Mouse (Mus musculus): ENCODE measurements around the gene Slc6a16.

The Slc6a16 gene

DNA sequence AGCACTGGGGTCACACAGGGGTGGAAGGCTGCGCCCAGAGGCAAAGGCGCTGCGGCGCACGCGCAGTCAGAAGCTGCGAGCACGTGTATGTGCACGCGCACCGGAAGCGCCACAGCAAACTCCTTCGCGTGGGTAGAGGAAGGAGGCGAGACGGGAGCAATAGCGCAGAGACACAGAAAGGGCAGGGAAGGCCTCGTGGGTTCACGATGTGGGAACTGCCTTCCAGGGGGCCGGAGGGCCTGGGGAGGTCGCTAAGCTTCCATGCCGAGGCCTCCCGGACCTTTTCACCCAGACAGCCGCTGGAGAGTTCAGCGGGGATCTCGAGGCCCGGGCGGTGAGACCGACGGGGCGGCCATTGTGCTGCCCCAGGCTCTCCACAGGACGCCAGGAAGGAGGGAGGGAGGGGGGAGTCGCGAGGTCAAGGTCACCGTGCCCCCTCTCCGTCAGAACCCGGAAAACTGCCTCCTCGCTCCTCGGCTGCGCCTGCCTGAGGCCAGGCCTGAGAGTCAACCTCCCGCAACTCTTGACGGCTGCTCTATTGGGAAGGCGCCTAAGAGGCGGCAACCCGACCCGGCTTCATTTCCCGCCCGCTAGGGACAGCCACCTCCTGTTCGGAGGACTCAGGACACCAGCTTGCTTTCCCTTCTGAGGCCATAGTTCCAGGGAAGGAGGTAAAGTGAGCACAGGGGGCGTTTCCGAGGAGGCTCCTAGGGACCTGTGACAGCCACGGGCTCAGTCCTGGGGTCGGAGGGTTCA, at the start of gene Slc6a16:
Gene Slc6a16 (plus strand): TSS at position 453 of the 756 bp plus-strand sequence.
- no peak for DNase-seq (ENCODE audit: low spot score in 2 of 2)

DNA sequence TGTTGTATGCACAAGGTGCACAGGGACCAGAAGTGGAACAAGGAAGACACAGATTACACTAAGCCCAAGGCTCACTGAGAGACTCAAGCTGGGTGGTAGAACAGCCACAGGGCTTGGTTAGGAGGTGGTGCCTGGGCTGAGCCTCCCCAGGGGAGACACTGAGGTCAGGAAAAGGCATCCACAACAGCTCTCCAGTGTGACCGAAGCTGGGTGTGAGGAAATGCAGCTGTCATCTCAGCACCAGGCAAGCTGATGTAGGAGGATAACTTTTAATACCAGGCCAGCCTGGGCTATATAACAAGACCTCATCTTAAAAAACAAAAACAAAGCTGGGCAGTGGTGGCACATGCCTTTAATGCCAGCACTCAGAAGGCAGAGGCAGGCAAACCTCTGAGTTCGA, 49.7 kb upstream of the Slc6a16 start:
- no peak for DNase-seq (ENCODE audit: low spot score in 2 of 2)

DNA sequence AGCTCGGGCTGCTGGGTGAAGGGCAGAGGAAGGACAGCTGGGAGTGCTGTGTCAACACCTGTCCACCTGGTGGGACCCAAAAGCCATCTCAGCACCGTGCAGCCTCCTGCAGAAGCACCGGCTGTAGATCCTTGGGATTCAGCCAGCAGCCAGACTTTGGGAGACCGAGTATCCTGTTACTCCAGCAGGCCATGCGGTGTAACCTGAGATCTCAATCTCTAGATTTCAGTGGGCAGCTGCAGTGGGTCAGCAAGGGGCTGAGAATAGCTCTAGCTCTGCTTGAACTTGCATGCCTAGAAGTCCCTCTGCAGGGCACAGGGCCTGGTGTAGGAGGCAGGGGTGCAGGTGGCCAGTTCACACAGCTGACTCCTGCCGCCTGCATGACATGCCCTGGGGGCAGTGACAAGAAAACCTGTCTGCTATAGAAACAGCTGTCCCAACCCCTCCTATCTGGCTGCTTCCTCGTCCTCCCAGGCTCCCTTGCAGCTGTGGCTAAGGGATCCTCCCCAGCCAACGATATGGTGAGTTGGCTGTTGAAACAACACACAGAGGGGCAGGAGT, 49.0 kb upstream of the Slc6a16 start:
- no peak for DNase-seq (ENCODE audit: low spot score in 2 of 2)

DNA sequence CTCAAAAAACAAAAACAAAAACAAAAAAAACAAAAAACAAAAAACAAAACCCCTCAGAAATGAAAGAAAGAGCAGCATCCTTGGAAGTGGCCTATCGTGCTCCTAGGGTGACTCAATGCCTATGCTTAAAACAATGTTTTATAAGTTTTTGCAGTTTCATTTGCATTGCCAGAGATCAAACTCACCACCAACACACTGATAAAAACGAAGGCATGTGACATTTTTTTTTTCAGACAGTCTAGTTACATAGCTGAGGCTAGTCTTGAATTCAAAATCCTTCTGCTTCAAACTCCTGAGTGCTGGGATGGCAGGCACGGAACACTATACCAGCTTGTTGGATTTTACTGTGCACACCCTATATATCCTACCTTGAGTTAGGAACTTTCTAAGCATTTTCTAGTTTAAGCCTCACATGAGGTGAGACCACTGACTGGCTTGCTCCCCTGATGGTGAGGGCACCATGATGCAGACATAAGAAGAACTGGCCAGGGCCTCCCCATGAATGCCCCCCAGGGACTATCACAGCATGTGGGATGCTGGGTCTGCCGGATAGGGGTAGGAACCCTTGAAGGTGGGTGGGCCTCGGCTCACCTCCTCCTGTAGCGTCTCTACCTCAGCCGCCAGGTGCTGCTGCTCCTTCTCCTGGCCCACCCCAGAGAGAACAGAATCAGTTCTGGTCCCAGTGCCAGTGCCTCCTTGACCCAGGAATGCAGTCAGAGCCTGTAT, 48.1 kb upstream of the Slc6a16 start:
- no peak for DNase-seq (ENCODE audit: low spot score in 2 of 2)

DNA sequence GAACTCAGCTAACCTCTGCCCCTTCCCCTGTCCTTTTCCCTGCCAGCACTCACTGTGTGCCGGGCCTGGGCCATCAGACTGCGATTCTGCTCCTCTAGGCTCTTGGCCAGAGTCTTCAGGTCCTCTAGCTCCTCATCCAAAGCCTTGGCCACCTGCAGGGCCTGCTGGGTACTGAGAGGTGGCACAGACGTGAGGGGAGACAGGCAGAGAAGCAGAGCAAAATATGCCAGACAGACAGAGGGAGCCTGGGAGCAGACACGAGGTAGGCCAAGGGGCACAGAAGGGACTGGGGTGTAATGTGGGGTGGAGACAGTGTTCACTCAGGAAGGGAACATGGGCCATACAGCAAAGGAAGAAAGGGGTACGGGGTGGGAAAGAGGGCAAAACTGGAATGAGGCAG, 47.5 kb upstream of the Slc6a16 start:
- no peak for DNase-seq (ENCODE audit: low spot score in 2 of 2)

DNA sequence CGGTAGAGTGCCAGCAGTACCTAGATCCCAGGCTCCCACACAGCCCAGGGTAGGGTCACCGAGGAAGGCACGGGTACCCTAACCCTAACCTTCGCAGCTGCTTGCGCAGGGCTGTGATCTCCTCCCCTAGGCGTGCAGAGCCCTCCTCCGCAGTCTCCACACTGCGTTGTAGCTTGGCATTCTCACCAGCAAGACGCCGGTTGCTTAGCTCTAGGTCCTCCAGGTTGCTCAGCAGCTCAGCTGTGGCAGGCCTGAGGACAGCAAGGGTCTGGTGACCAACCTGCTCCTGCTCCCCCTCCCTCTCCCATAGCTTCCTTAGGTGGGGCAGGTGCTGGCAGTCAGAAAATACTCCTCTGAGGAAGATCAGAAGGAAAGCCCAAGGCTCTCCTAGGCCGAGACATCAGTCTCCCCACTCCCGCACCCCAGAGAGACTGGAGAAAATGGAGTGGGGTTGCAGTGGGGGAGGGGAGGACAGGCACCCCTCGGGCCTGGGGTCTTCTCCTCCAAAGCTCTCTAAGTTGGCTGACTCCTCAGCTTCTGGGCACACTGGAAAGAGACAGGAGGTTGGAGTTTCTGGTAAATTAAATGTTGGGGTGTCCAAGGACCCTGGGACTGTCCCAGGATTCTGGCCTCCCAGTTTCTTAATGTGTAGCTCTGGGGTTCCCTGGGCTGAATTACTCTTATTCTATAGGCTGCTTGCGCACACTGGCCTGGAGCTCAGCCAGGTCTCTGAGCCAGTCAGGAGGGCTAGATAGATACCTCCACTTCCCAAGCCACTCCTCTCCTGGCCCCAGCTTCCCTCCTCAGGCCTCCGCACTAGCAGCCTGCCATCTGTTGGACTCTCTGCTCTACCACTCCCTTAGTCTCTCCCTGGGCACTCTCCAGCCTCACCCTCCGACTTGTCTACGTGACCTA, 46.8 kb upstream of the Slc6a16 start:
- DNase-seq (ENCODE audit: low spot score in 2 of 2) = no peak

DNA sequence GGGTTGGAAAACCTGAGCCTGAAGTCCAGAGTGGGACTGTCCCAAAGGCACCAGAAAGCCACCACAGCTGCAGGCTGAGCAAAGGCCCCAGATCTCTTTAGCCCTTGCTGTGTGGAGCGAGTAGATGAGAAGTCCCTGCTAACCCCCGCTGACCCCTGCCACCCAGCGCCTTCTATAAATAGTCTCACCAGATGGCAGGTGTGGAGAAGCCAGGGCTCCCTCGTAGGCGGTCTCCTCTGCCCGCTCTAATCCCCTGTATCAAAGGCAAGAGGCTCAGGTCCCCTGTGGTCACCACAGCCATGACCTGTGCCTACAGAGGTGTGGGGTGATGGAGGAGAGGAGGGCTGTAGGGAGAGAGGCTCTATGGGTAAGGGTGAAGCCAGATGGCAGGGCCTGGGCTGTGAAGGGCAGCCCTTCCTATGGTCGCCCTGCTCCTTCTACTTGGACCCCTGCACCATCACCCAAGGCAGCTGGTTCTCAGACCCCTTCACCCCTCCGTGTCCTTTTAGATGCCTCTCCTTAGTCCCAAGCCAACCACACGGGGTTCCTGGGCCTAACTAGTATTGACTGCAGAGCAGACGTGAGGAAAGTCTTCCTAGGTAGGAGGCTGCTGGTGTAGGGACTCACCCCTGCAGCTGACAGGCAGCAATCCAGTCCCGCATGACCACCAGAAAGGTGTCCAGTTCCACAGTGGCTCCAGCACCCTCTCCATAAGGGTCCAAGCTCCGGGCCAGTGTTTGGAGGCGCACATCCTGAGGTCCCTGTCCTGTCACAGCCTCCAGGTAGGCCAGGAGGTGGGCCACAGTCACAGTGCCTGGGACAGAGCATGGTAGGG, 45.3 kb upstream of the Slc6a16 start:
- DNase-seq (ENCODE audit: low spot score in 2 of 2) = no peak

DNA sequence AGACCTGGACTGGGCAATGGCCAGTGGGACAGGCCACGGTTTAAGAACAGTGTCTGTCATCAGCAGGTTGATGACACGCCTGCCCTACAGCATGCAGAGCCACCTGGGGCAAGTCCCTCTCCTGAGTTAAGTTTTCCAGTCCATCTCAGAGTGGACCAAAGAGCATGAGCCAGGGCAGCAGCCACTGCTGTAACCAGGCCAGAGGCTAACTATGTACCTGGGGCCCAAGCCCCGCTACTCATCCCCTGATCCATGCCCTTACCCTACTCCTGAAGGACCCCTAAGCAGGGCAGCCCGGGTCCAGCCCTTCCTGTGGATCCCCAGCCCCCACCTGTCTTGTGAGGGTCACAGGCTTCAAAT, 44.7 kb upstream of the Slc6a16 start:
- DNase-seq (ENCODE audit: low spot score in 2 of 2) = no peak

DNA sequence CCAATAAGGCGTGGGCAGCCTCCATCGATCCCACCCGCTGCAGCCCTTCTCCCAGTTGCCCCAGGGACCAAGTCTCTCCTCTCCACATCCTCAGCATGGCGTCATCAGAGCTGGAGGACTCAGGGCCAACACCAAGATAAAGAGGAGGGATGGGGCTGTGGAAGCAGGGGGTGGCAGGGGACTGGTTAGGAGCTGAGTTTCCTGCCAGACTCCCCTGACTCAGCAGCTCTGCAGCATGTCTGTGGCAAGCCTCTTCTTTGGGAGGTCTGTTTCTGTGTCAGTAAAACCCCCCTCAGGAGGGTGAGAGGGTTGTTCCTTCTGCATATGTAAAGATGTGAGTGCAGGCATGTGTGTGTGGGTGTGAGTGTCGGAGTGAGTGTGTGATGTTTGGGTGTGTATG, 43.9 kb upstream of the Slc6a16 start:
- no peak for DNase-seq (ENCODE audit: low spot score in 2 of 2)

DNA sequence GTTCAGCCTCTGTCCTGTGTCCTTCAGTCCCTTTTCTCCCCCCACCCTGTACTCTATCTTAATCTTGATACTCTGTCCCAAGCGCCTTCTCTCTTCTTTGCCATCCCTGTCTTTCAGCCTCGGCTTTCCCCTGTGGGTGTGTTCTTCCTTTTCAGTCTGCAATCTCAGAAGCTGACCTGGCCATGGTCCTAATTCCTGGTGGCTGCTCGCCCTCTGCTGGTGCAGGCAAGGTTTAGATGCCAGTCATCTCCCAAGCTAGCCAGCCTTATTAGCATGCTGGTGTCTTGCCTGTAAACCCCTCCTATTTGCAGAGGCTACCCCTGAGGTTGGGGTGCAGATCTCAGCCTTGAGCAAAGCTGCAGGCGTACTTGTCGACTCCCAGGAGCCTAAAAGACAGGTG, 42.5 kb upstream of the Slc6a16 start:
- DNase-seq (ENCODE audit: low spot score in 2 of 2) = no peak

DNA sequence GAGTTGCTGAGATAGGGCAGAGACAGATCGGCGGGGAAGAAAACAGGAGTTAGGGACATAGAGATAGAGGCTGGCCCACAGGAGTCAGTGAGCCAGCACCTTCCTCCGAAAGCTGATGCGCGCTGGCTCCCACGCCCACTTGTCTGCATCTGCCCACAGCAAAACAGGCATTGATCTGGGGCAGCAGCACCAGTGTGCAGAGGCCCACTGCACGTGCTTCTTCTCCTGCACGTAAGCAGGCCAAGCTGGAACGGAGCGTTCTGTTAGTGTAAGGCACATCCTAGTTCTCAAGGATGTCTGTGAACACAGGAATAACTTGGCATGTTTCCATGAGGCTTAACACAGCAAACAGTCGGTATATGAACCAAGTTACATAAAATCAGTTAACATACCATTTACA, 41.9 kb upstream of the Slc6a16 start:
- no peak for DNase-seq (ENCODE audit: low spot score in 2 of 2)

DNA sequence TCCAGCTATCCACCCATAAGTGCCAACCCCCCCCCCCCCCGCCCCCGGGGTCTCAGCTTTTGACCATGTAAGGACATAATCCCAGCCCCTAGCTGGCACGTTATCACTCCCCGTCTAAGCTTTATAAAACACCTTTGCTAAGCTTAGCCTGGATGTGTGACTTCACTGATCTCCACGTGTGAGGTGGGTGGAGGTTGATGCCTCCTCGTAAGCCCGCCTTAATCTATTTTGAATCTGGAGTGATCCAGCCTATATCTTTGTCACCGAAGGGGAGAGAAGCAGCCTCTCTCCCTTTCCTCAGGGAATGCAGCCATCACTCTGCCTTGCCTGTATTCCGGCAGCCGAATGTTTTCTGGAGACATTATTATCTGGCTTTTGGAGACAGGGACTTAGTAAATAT, 38.2 kb upstream of the Slc6a16 start:
- no peak for DNase-seq (ENCODE audit: low spot score in 2 of 2)

DNA sequence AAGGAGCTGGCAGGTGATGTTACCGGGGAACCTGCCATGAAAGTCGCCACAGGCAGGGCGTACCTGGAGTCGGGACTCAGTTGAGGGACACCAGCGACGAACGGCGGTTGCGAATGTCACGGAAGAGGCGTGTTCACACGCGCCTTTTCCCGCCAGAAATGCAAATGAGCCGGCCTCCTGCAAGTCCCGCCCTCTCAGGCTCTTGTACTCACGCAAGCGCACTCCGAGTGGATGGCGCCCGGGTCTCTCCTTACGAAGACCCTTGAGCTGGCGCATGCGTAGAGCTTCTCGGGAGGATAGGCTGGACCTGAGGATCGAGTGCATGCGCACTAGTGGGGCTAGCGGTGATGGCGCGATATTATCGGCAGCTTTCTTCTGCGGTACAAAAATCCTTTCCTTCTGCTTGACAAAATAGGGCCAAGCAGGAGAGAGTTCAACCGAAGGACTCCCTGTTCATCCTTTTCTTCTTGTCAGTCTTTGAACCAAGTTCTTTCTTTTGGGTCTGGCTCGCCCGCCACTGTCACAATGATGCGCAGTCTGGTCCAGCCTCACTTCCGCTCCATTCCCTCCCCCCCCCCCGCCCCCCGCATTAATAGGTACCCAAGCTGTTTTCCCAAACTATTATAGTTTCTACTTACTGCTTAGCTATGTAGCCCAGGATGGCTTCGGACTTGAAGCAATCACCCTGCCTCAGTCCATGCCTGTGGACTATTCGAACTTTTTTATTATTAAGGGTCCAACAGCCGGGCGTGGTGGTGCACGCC, 36.3 kb upstream of the Slc6a16 start, which contains the start of gene Ccdc155:
Gene Ccdc155 (minus strand): TSS at position 513 of the 764 bp plus-strand sequence.
- DNase-seq (ENCODE audit: low spot score in 2 of 2) = peak; percentile 91 to 92

DNA sequence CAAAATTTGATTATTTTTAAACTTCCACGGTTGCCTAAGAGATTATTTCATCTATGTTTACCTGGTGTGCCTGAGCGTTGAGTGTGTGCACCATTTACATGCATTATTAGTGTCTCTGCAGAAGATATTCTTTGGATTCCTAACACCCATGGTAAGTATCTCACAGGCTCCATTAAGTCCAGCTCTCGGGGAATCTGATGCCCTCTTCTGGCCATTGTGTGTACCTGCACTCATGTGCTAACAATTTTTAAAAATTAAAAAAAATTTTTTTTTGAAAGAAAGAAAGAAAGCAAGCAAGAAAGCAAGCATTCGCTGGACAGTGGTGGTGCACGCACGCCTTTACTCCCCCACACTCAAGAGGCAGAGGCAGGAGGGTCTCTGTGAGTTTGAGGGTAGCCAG, 32.6 kb upstream of the Slc6a16 start:
- DNase-seq (ENCODE audit: low spot score in 2 of 2) = no peak

DNA sequence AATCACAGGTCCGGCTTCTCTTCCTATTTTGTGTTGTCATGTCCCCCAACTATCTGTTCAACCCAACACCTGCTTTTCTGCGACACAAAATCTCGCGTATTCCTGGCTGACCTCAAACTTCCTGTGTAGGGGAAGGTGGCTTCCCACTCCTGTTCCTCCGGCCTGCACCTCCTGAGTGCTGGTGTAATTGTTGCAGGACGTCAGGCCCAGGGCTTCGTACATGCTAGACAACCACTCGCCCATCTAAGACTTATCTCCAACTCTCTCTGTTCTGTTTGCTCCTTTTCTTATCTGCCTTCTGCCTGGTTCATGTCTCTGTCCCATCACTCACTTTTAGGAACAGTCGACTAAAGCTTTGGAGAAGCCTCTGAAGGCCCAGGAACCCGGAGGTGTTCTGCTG, 29.8 kb upstream of the Slc6a16 start:
- DNase-seq (ENCODE audit: low spot score in 2 of 2) = no peak

DNA sequence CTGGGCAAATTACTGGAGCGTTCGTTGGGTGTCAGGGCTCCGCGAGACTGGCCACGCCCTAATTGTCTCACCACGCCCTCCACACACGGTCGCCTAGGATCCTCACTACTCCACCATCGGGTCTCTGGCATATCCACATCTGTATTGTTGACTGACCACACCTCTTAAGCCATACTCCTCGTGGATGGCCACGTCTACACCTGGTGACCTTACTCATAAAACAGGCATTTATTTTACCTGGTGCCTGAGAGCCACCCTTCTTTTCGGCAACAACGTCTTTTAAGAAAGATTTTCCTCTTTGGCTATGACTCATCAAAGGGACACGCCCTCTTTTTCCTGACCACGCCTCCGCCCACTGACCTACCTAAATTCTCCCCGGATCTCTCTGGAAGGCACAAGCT, 29.0 kb upstream of the Slc6a16 start, which contains the start of gene Dkkl1:
Gene Dkkl1 (minus strand): TSS at position 297 of the 401 bp plus-strand sequence.
- no peak for DNase-seq (ENCODE audit: low spot score in 2 of 2)

DNA sequence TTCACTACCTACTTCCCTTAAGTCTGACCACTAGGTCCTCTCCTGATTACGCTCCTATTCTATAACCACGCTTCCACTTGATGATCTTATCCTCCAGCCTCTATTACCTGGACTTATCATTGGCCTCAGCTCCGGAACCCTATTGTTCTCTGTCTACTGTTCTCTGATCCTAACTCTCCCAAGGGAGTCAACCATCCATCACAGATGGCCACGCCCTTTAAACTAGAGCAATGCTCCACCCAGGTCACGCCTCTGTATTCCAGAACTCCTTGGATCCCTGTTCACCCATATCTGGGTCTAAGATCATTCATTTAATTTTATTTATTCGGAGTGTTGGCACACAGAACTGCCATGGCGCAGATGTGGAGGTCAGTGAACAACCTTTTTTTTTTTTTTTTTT, 28.5 kb upstream of the Slc6a16 start:
- DNase-seq (ENCODE audit: low spot score in 2 of 2) = no peak

DNA sequence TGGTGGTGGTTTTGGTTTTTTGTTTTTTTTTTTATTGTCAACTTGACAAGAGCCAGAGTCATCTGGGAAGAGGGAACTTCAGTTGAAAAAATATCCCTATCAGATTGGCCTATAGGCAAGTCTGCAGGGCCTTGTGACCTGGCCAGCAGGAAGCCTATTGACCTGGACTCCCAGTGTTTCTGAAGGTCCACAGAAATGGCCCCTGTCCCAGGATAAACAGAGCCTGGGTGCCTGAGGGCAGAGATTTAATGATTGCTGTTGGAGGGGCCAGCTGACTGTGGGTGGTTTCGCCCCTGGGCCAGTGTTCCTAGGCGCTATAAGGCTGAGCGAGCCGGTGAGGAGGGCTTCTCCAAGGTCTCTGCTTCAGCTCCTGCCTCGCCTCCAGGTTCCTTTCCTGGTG, 27.2 kb upstream of the Slc6a16 start:
- no peak for DNase-seq (ENCODE audit: low spot score in 2 of 2)

DNA sequence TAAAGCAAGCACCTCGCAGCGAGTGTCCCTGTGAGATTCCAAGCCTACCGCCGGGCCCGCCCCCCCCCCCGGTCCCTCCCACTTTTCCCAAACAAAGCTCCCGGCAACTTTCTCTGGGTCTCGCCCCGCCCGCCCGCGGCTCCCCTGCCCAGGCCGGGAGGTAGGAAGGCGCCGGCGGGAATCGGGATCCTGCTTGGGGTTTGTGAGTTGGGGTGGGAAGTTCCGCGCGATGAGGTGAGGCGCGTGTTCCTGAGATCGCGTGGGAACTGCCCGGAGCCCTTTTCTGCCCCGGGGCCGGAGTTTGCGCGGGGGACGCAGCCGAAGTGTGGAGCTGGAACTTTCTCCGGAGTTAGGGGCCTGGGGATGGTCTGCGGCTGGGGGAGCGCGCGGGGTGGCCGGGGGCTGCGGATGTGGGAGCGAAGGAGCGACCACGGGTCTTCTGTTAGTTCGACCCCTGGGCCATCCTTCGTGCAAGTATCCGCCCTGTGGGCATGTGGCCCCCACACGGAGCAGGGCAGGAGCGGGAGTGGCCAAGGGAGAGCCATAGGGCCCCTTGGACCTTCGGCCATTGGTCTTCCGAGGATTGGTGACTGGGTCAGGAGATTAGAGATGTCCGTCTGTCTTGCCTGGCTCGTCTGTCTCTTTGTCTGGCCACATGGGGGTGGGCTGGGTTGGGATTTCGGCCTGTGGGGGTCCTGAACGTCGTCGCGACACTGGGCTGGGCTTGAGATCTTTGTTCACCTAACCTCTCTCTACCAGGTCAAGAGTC, 25.0 kb upstream of the Slc6a16 start, which contains the start of gene Tead2:
Gene Tead2 (plus strand): TSS at position 81 of the 769 bp plus-strand sequence.
- no peak for DNase-seq (ENCODE audit: low spot score in 2 of 2)

Measured in thymus, postnatal 10 days (tissue).